28 mouse cellular contexts compared by ENCODE assay signal in genomic region chr13:83615875-83616274, GRCm38 (mm10).
"Had no signal": no experiment of that assay in that cellular context is flagged by ENCODE, and none has a peak within 500 bp of the region (broad histone marks: within the 10 kb centered on the region; RNA-seq: fewer than 3 reads in every experiment).

No protein-coding gene starts in this region.

- H3K9ac ChIP-seq: intestine, embryonic 15.5 days; kidney, embryonic 15.5 days; limb, embryonic 13.5 days; liver, embryonic 12.5 days; liver, embryonic 15.5 days; lung, embryonic 15.5 days; midbrain, embryonic 13.5 days; neural tube, embryonic 12.5 days; neural tube, embryonic 15.5 days had no signal

- H3K27ac ChIP-seq: intestine, embryonic 15.5 days; kidney, embryonic 15.5 days; limb, embryonic 10.5 days; limb, embryonic 13.5 days; liver, embryonic 12.5 days; liver, embryonic 15.5 days; lung, embryonic 15.5 days; midbrain, embryonic 10.5 days; midbrain, embryonic 13.5 days; neural tube, embryonic 12.5 days; neural tube, embryonic 15.5 days; stomach, postnatal 0 days had no signal

- H3K4me3 ChIP-seq: intestine, embryonic 15.5 days; kidney, embryonic 15.5 days; limb, embryonic 10.5 days; limb, embryonic 13.5 days; liver, embryonic 12.5 days; liver, embryonic 15.5 days; lung, embryonic 15.5 days; megakaryocyte, embryonic 14.5 days; midbrain, embryonic 10.5 days; midbrain, embryonic 13.5 days; neural tube, embryonic 12.5 days; neural tube, embryonic 15.5 days had no signal

- H3K4me2 ChIP-seq: intestine, embryonic 15.5 days; kidney, embryonic 15.5 days; limb, embryonic 13.5 days; liver, embryonic 12.5 days; liver, embryonic 15.5 days; lung, embryonic 15.5 days; midbrain, embryonic 13.5 days; neural tube, embryonic 12.5 days; neural tube, embryonic 15.5 days had no signal

- H3K4me1 ChIP-seq: intestine, embryonic 15.5 days; kidney, embryonic 15.5 days; limb, embryonic 10.5 days; liver, embryonic 15.5 days; lung, embryonic 15.5 days; midbrain, embryonic 10.5 days; midbrain, embryonic 13.5 days; neural tube, embryonic 12.5 days; neural tube, embryonic 15.5 days had no signal

- H3K9me3 ChIP-seq: intestine, embryonic 15.5 days; kidney, embryonic 15.5 days; limb, embryonic 10.5 days; limb, embryonic 13.5 days; liver, embryonic 12.5 days; liver, embryonic 15.5 days; lung, embryonic 15.5 days; megakaryocyte, embryonic 14.5 days; midbrain, embryonic 10.5 days; midbrain, embryonic 13.5 days; neural tube, embryonic 12.5 days; neural tube, embryonic 15.5 days had no signal

- DNase-seq: kidney, adult 11 months; kidney, adult 8-10 months; kidney, postnatal 14 days; kidney, postnatal 4 days; layer of hippocampus, postnatal 36 days; liver; lung, adult 18-20 months; lung, postnatal 10 days; lung, postnatal 36 days; right cerebral cortex, adult 18-20 months; right cerebral cortex, postnatal 14 days; right cerebral cortex, postnatal 4 days; thymus, adult 2 months; thymus, postnatal 14 days; thymus, postnatal 4 days had no signal

- ATAC-seq: intestine, embryonic 15.5 days; liver, embryonic 12.5 days; midbrain, embryonic 13.5 days had no signal

- H3K27me3 ChIP-seq: intestine, embryonic 15.5 days; kidney, embryonic 15.5 days; limb, embryonic 13.5 days; liver, embryonic 12.5 days; liver, embryonic 15.5 days; lung, embryonic 15.5 days; megakaryocyte, embryonic 14.5 days; midbrain, embryonic 13.5 days; neural tube, embryonic 12.5 days; neural tube, embryonic 15.5 days had no signal

- H3K36me3 ChIP-seq: intestine, embryonic 15.5 days; kidney, embryonic 15.5 days; limb, embryonic 10.5 days; limb, embryonic 13.5 days; liver, embryonic 12.5 days; liver, embryonic 15.5 days; lung, embryonic 15.5 days; midbrain, embryonic 10.5 days; midbrain, embryonic 13.5 days; neural tube, embryonic 12.5 days; neural tube, embryonic 15.5 days had no signal
